Mouse (Mus musculus) liver, postnatal 0 days (tissue): ENCODE data around the gene Gabarap. TPM values are rescaled to one million over a fixed set of nuclear protein-coding genes. Genes with fewer than 3 reads are reported as not detected.

Experiments used
- ATAC-seq: fragments of 200-750 bp; cut with Nextera tagmentation; 2 replicates; pipeline ENCODE4 v1.8.0; 2017; ENCODE audit warnings: mild to moderate bottlenecking, moderate library complexity
- DNase-seq: peaks from one replicate; pipeline ENCODE4 v3.0.0-alpha.2; 2016
- H3K27ac ChIP-seq: fragments of 300-500 bp; sonication (generic); 2 replicates; pipeline ENCODE4 v1.5.1; 2014; ENCODE audit warnings: antibody characterized with exemption, moderate library complexity, mild to moderate bottlenecking, low read depth
- H3K27me3 ChIP-seq: fragments of 300-500 bp; sonication (generic); 2 replicates; pipeline ENCODE4 v1.6.1; 2014; ENCODE audit warnings: low read length, control low read depth, mixed read lengths; ENCODE audit not compliant: insufficient read depth
- H3K36me3 ChIP-seq: fragments of 300-500 bp; sonication (generic); replicated peaks from 2 replicates; pipeline ENCODE4 v1.6.1; 2014; ENCODE audit warnings: mild to moderate bottlenecking, control low read depth, low read length, moderate library complexity, mixed read lengths; ENCODE audit not compliant: insufficient read depth
- H3K4me1 ChIP-seq: fragments of 300-500 bp; sonication (generic); 2 replicates; pipeline ENCODE4 v1.6.1; 2014; ENCODE audit warnings: antibody characterized with exemption, mild to moderate bottlenecking, control low read depth; ENCODE audit not compliant: insufficient read depth
- H3K4me2 ChIP-seq: fragments of 300-500 bp; sonication (generic); 2 replicates; pipeline ENCODE4 v1.6.1; 2014; ENCODE audit warnings: low read depth, mild to moderate bottlenecking, low read length, moderate library complexity, mixed read lengths
- H3K4me3 ChIP-seq: fragments of 300-500 bp; sonication (generic); 2 replicates; pipeline ENCODE4 v1.5.1; 2014; ENCODE audit warnings: low read depth, low read length
- H3K9ac ChIP-seq: fragments of 300-500 bp; sonication (generic); replicated peaks from 2 replicates; pipeline ENCODE4 v1.6.1; 2014; ENCODE audit warnings: mild to moderate bottlenecking, moderate library complexity
- H3K9me3 ChIP-seq: fragments of 300-500 bp; sonication (generic); 2 replicates; pipeline ENCODE4 v1.6.1; 2016; ENCODE audit warnings: mild to moderate bottlenecking, control low read depth, low read length, mixed read lengths
- CTCF ChIP-seq: sonication (generic); IDR thresholded peaks from 2 replicates; pipeline ENCODE4 v1.5.1; 2016; ENCODE audit warnings: antibody characterized with exemption, low read depth
- EP300 ChIP-seq: IDR thresholded peaks from 2 replicates; pipeline ENCODE4 v1.6.1; 2016; ENCODE audit warnings: antibody characterized with exemption, low read depth, mild to moderate bottlenecking
- WGBS: fragments of 180-500 bp; shearing (Covaris S2); extraction: QIAGEN DNeasy Blood & Tissue Kit; methylation state at CpG from one replicate; pipeline ENCODE4 v1.1.7; 2014; ENCODE audit not compliant: insufficient replicate concordance; 5-methylcytosine and 5-hydroxymethylcytosine counted together
- polyA plus RNA-seq: library from polyadenylated mRNA; unstranded; fragments of >200 nt; fragmentation: Nextera tagmentation; extraction: Ambion mirVana; gene quantifications from 2 replicates; pipeline ENCODE4 v1.2.1, GENCODE M21; 2015

The Gabarap gene
- polyA plus RNA-seq, 1 experiment from 2014 or later: 305 TPM

GRCm38 (mm10) chr11:70010548-70010947 is 19.6 kb downstream of the Gabarap start:
- WGBS: 82% methylated on average over 12 of the region's 12 CpGs
- Histone ChIP-seq H3K9ac (no peak overlapping the region), H3K27me3 (no peaks in the 10 kb centered on the region), H3K27ac (no peak overlapping the region), H3K9me3 (no peaks in the 10 kb centered on the region), H3K4me1 (peaks cover 6% of the 10 kb centered on the region; the same call in 1 of the 2 replicates), H3K36me3 (peaks cover 72% of the 10 kb centered on the region), H3K4me2 (no peak overlapping the region), H3K4me3 (no peak overlapping the region)
- no peak for TF ChIP-seq EP300
- TF ChIP-seq CTCF: no peak
- DNase-seq (no peak), ATAC-seq (no peak)

- Histone ChIP-seq H3K27me3 (no peaks in the 10 kb centered on the region), H3K4me3 (no peak overlapping the region), H3K9ac (no peak overlapping the region), H3K36me3 (peaks cover 70% of the 10 kb centered on the region), H3K27ac (no peak overlapping the region), H3K4me2 (no peak overlapping the region), H3K4me1 (peaks cover 6% of the 10 kb centered on the region; the same call in 1 of the 2 replicates), H3K9me3 (no peaks in the 10 kb centered on the region)
- TF ChIP-seq CTCF: no peak
- no peak for ATAC-seq
- WGBS: 84% methylated on average over 10 of the region's 10 CpGs
- DNase-seq: no peak
Observed at GRCm38 (mm10) chr11:70010961-70011360, 20.0 kb downstream of the Gabarap start.

GRCm38 (mm10) chr11:70012931-70013330 is 22.0 kb downstream of the Gabarap start:
- peaks cover 53% of the 10 kb centered on the region for H3K36me3 ChIP-seq
- H3K4me1 ChIP-seq: peaks cover 7% of the 10 kb centered on the region
- 85% methylated on average over 9 of the region's 9 CpGs for WGBS
- H3K4me2 ChIP-seq: no peak overlapping the region
- no peak overlapping the region for H3K9ac ChIP-seq
- H3K9me3 ChIP-seq: no peaks in the 10 kb centered on the region
- H3K27me3 ChIP-seq: no peaks in the 10 kb centered on the region
- ATAC-seq (no peak), DNase-seq (no peak)
- TF ChIP-seq CTCF (no peak), EP300 (no peak)
- H3K27ac ChIP-seq: no peak overlapping the region
- H3K4me3 ChIP-seq: no peak overlapping the region

- DNase-seq (no peak), ATAC-seq (no peak)
- Histone ChIP-seq H3K27ac (no peak overlapping the region), H3K9ac (no peak overlapping the region), H3K4me3 (no peak overlapping the region), H3K36me3 (peaks cover 48% of the 10 kb centered on the region), H3K27me3 (no peaks in the 10 kb centered on the region), H3K4me2 (no peak overlapping the region), H3K4me1 (peaks cover 10% of the 10 kb centered on the region), H3K9me3 (no peaks in the 10 kb centered on the region)
- TF ChIP-seq EP300 (no peak), CTCF (no peak)
- 88% methylated on average over 3 of the region's 3 CpGs for WGBS
Observed at GRCm38 (mm10) chr11:70013408-70013807, 22.5 kb downstream of the Gabarap start.

GRCm38 (mm10) chr11:70014051-70014450 is 23.1 kb downstream of the Gabarap start:
- H3K27me3 ChIP-seq: no peaks in the 10 kb centered on the region
- H3K36me3 ChIP-seq: peaks cover 41% of the 10 kb centered on the region
- H3K27ac ChIP-seq: peak overlapping the region; percentile 91; the same call in 1 of the 2 replicates
- peak overlapping the region; percentile 77; the same call in 1 of the 2 replicates for H3K4me3 ChIP-seq
- H3K9ac ChIP-seq: peak overlapping the region; percentile 83; the same call in 1 of the 2 replicates
- no peak for DNase-seq
- TF ChIP-seq EP300: no peak
- no peak for TF ChIP-seq CTCF
- H3K9me3 ChIP-seq: no peaks in the 10 kb centered on the region
- H3K4me1 ChIP-seq: peaks cover 16% of the 10 kb centered on the region
- peak overlapping the region; percentile 90 for H3K4me2 ChIP-seq
- ATAC-seq: no peak
- 66% methylated on average over 5 of the region's 5 CpGs for WGBS

- DNase-seq (peak; percentile 92), ATAC-seq (peak; percentile 94)
- Histone ChIP-seq H3K4me2 (peak within 1 kb of the TSS; percentile 90), H3K27me3 (no peaks in the 10 kb centered on the region), H3K4me1 (peaks cover 16% of the 10 kb centered on the region), H3K9ac (peak within 1 kb of the TSS; percentile 83), H3K4me3 (peak within 1 kb of the TSS; percentile 77), H3K9me3 (no peaks in the 10 kb centered on the region), H3K36me3 (peaks cover 34% of the 10 kb centered on the region), H3K27ac (peak within 1 kb of the TSS; percentile 91)
- WGBS: 1% methylated on average over 35 of the region's 35 CpGs
- no peak for TF ChIP-seq EP300
- peak; percentile 63 for TF ChIP-seq CTCF
Observed at GRCm38 (mm10) chr11:70014880-70015558, 24.1 kb downstream of the Gabarap start, which contains the start of gene Acadvl. TSS of gene Acadvl (minus strand) at chr11:70015411.
